Comparison of ENCODE assay signal across 9 mouse cellular contexts in the genomic region with DNA sequence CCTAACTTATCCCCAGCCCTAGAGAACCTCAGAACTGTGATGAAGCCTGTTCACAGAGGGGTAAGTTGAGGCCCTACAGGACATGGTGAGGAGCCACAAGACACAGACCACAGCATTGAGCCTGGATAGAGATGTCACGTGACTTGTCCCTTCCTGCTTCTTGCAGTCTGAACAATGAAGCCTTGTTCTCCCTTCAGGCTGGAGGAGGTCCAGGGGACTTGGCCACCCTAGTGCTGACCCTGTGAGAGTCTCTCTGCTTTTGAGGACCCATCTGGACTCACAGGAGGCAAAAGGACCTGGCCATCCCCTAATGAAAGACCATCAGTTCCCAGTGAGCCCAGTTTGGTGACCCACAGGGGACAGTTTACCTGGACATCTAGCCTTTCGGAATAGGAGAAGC. TPM values are rescaled to one million over a fixed set of nuclear protein-coding genes. Genes with fewer than 3 reads are reported as not detected.
DNase-seq lines count a peak whose midpoint lies in the region; ATAC-seq and TF ChIP-seq lines count a peak whose summit lies in the region.
"Had no signal": no experiment of that assay in that cellular context is flagged by ENCODE, and none has a peak within 500 bp of the region (broad histone marks: within the 10 kb centered on the region; RNA-seq: fewer than 3 reads in every experiment).

No protein-coding gene starts in this region.

- H3K36me3 ChIP-seq in midbrain, postnatal 0 days (ENCODE audit: insufficient read depth, low read length), result no peaks in the 10 kb centered on the region
- no peaks in the 10 kb centered on the region for H3K36me3 ChIP-seq in midbrain, embryonic 11.5 days (ENCODE audit: control insufficient read depth, insufficient read depth, low read length)
- no peaks in the 10 kb centered on the region for H3K36me3 ChIP-seq in stomach, embryonic 16.5 days (ENCODE audit: control insufficient read depth, insufficient read depth, low read length)

- peak; percentile 17 to 30 for DNase-seq in heart, adult 18-20 months
- DNase-seq in heart, postnatal 36 days, result no peak
- DNase-seq in midbrain, postnatal 0 days (ENCODE audit: low spot score), result peak; percentile 42
- DNase-seq in midbrain, embryonic 11.5 days (ENCODE audit: low spot score, missing footprints), result no peak
- peak; percentile 64 for DNase-seq in heart, postnatal 4 days
- no peak for DNase-seq in T-cell, adult 2 months (ENCODE audit: low spot score)
- DNase-seq in thymus, postnatal 4 days, result no peak

- WGBS in midbrain, postnatal 0 days, result 64% methylated on average over 2 of the region's 2 CpGs
- WGBS in midbrain, embryonic 11.5 days, result 77% methylated on average over 2 of the region's 2 CpGs
- 68% methylated on average over 2 of the region's 2 CpGs for WGBS in stomach, embryonic 16.5 days

- H3K9me3 ChIP-seq in midbrain, postnatal 0 days (ENCODE audit: low read length), result no peaks in the 10 kb centered on the region
- H3K9me3 ChIP-seq in midbrain, embryonic 11.5 days (ENCODE audit: control insufficient read depth, low read length), result no peaks in the 10 kb centered on the region
- H3K9me3 ChIP-seq in stomach, embryonic 16.5 days (replicated peaks; ENCODE audit: control insufficient read depth, low read length), result no peaks in the 10 kb centered on the region

- peak; percentile 60; the same call in 1 of the 2 replicates for ATAC-seq in midbrain, postnatal 0 days (ENCODE audit: low FRiP score)
- no peak for ATAC-seq in midbrain, embryonic 11.5 days (ENCODE audit: low FRiP score)
- no peak for ATAC-seq in stomach, embryonic 16.5 days (ENCODE audit: insufficient read depth, low FRiP score)

- no peak overlapping the region for H3K27ac ChIP-seq in midbrain, postnatal 0 days (ENCODE audit: low read depth, low read length)
- H3K27ac ChIP-seq in midbrain, embryonic 11.5 days (ENCODE audit: low read depth, low read length), result no peak overlapping the region
- 0 out of 2 replicates have a peak overlapping the region, but pooled peaks have one; percentile 40 for H3K27ac ChIP-seq in stomach, embryonic 16.5 days (ENCODE audit: low read length)

- no peaks in the 10 kb centered on the region for H3K27me3 ChIP-seq in midbrain, postnatal 0 days (ENCODE audit: insufficient read depth, low read length)
- no peaks in the 10 kb centered on the region for H3K27me3 ChIP-seq in midbrain, embryonic 11.5 days (ENCODE audit: control insufficient read depth, insufficient read depth, low read length)
- no peaks in the 10 kb centered on the region for H3K27me3 ChIP-seq in stomach, embryonic 16.5 days (ENCODE audit: control insufficient read depth, insufficient read depth, low read length)

- no peak overlapping the region for H3K4me3 ChIP-seq in midbrain, postnatal 0 days (ENCODE audit: low read depth, low read length)
- H3K4me3 ChIP-seq in midbrain, embryonic 11.5 days (ENCODE audit: low read depth, low read length), result no peak overlapping the region
- no peak overlapping the region for H3K4me3 ChIP-seq in stomach, embryonic 16.5 days (replicated peaks; ENCODE audit: low read length)

- intact Hi-C loops in heart, postnatal 36 days (cut with DNase I), result no loop called here

- no peaks in the 10 kb centered on the region for H3K4me1 ChIP-seq in midbrain, postnatal 0 days (ENCODE audit: insufficient read depth, low read length)
- H3K4me1 ChIP-seq in midbrain, embryonic 11.5 days (ENCODE audit: control insufficient read depth, insufficient read depth, low read length), result no peaks in the 10 kb centered on the region
- 0 out of 2 replicates have a peak, but pooled peaks cover 4% of the 10 kb centered on the region for H3K4me1 ChIP-seq in stomach, embryonic 16.5 days (ENCODE audit: control insufficient read depth, insufficient read depth, low read length)

- H3K4me2 ChIP-seq in midbrain, postnatal 0 days (ENCODE audit: low read depth, low read length, poor library complexity, severe bottlenecking), result no peak overlapping the region
- H3K4me2 ChIP-seq in midbrain, embryonic 11.5 days, result no peak overlapping the region
- no peak overlapping the region for H3K4me2 ChIP-seq in stomach, embryonic 16.5 days (ENCODE audit: low read depth, low read length)

- H3K9ac ChIP-seq in midbrain, postnatal 0 days (replicated peaks; ENCODE audit: low read length, poor library complexity, severe bottlenecking), result no peak overlapping the region
- no peak overlapping the region for H3K9ac ChIP-seq in midbrain, embryonic 11.5 days (ENCODE audit: low read length)
- H3K9ac ChIP-seq in stomach, embryonic 16.5 days (ENCODE audit: low read length), result no peak overlapping the region; the same call in 1 of the 2 replicates

- no peak for TF ChIP-seq CTCF in midbrain, postnatal 0 days (IDR thresholded peaks at IDR 0.05)

RNA-seq across cellular contexts. Expression of a gene that starts 0.4 kb away (rescaled TPM):
- 1 to 10 TPM; 7.8 to 9.2 TPM for total RNA-seq in heart, adult 18-20 months (2021)
- total RNA-seq in heart, postnatal 36 days (2021), result 10 to 100 TPM in 1 of 2 experiments, 1 to 10 TPM in 1; 6.4 to 11.8 TPM
- 75.5 and 104 TPM in 2 replicates for total RNA-seq in midbrain, postnatal 0 days (2014; rRNA removed)
- 65.9 and 83.6 TPM in 2 replicates for polyA plus RNA-seq in midbrain, postnatal 0 days (2015; fragmentation: Nextera tagmentation; extraction: Ambion mirVana)
- polyA plus RNA-seq in midbrain, embryonic 11.5 days (2014; fragmentation: Nextera tagmentation; extraction: Ambion mirVana), result not detected in 2 replicates
- total RNA-seq in heart, postnatal 4 days (2021), result 1 to 10 TPM; 7.4 to 7.6 TPM
- 20.0 and 22.6 TPM in 2 replicates for polyA plus RNA-seq in stomach, embryonic 16.5 days (2015; fragmentation: Nextera tagmentation; extraction: Ambion mirVana)

RNA-seq across cellular contexts. Expression of a gene that starts 6.8 kb away (rescaled TPM):
- total RNA-seq in heart, adult 18-20 months (2021), result not detected
- not detected for total RNA-seq in heart, postnatal 36 days (2021)
- total RNA-seq in midbrain, postnatal 0 days (2014; rRNA removed), result 0.27 TPM in 1 of 2 replicates, not detected in the other
- polyA plus RNA-seq in midbrain, postnatal 0 days (2015; fragmentation: Nextera tagmentation; extraction: Ambion mirVana), result 0.43 and 0.52 TPM in 2 replicates
- polyA plus RNA-seq in midbrain, embryonic 11.5 days (2014; fragmentation: Nextera tagmentation; extraction: Ambion mirVana), result not detected in 2 replicates
- total RNA-seq in heart, postnatal 4 days (2021), result under 1 TPM in 1 of 2 experiments, not detected in 1; 0.11 TPM
- 0.31 and 0.34 TPM in 2 replicates for polyA plus RNA-seq in stomach, embryonic 16.5 days (2015; fragmentation: Nextera tagmentation; extraction: Ambion mirVana)
- total RNA-seq: common myeloid progenitor, adult 5-6 weeks had no signal

RNA-seq across cellular contexts. Expression of a gene that starts 48.5 kb away (rescaled TPM):
- 10 to 100 TPM; 25.9 to 28.0 TPM for total RNA-seq in heart, adult 18-20 months (2021)
- total RNA-seq in heart, postnatal 36 days (2021), result 10 to 100 TPM; 19.5 to 25.1 TPM
- total RNA-seq in midbrain, postnatal 0 days (2014; rRNA removed), result 26.2 and 26.7 TPM in 2 replicates
- polyA plus RNA-seq in midbrain, postnatal 0 days (2015; fragmentation: Nextera tagmentation; extraction: Ambion mirVana), result 15.8 and 18.8 TPM in 2 replicates
- 40.9 and 42.1 TPM in 2 replicates for polyA plus RNA-seq in midbrain, embryonic 11.5 days (2014; fragmentation: Nextera tagmentation; extraction: Ambion mirVana)
- total RNA-seq in heart, postnatal 4 days (2021), result 10 to 100 TPM; 23.1 to 28.0 TPM
- polyA plus RNA-seq in stomach, embryonic 16.5 days (2015; fragmentation: Nextera tagmentation; extraction: Ambion mirVana), result 38.2 and 40.7 TPM in 2 replicates

Comparison
In these comparisons a context has a peak if more than half of its experiments do, and no peak if none do; other contexts are left out.
1. DNase-seq: peak in heart, adult 18-20 months (2 of 2), midbrain, postnatal 0 days (single experiment) and heart, postnatal 4 days (single experiment); none in heart, postnatal 36 days (0 of 2), midbrain, embryonic 11.5 days (single experiment), T-cell, adult 2 months (single experiment) and thymus, postnatal 4 days (single experiment).